Mouse (Mus musculus) hindbrain, embryonic 13.5 days (tissue): ENCODE data around the gene Ralgds. TPM values are rescaled to one million over a fixed set of nuclear protein-coding genes. Genes with fewer than 3 reads are reported as not detected.

Source experiments
- ATAC-seq: fragments of 200-750 bp; cut with Nextera tagmentation; 2 replicates; pipeline ENCODE4 v1.8.0; 2017; ENCODE audit warnings: moderate TSS enrichment; ENCODE audit not compliant: low FRiP score
- H3K27ac ChIP-seq: fragments of 300-500 bp; sonication (generic); 2 replicates; pipeline ENCODE4 v1.5.1; 2015; ENCODE audit warnings: inconsistent platforms, mild to moderate bottlenecking, moderate library complexity
- H3K27me3 ChIP-seq: fragments of 300-500 bp; sonication (generic); 2 replicates; pipeline ENCODE4 v1.6.1; 2015; ENCODE audit warnings: mild to moderate bottlenecking, inconsistent platforms
- H3K36me3 ChIP-seq: fragments of 300-500 bp; sonication (generic); 2 replicates; pipeline ENCODE4 v1.6.1; 2015; ENCODE audit warnings: mild to moderate bottlenecking, inconsistent platforms
- H3K4me1 ChIP-seq: fragments of 300-500 bp; sonication (generic); replicated peaks from 2 replicates; pipeline ENCODE4 v1.6.1; 2015; ENCODE audit warnings: inconsistent platforms
- H3K4me2 ChIP-seq: fragments of 300-500 bp; sonication (generic); 2 replicates; pipeline ENCODE4 v1.6.1; 2015; ENCODE audit warnings: inconsistent platforms, mild to moderate bottlenecking, moderate library complexity
- H3K4me3 ChIP-seq: fragments of 300-500 bp; sonication (generic); 2 replicates; pipeline ENCODE4 v1.5.1; 2015; ENCODE audit warnings: mild to moderate bottlenecking, inconsistent platforms
- H3K9ac ChIP-seq: fragments of 300-500 bp; sonication (generic); 2 replicates; pipeline ENCODE4 v1.6.1; 2015; ENCODE audit warnings: mild to moderate bottlenecking, inconsistent platforms
- H3K9me3 ChIP-seq: fragments of 300-500 bp; sonication (generic); 2 replicates; pipeline ENCODE4 v1.6.1; 2016; ENCODE audit warnings: inconsistent platforms
- WGBS: fragments of 180-500 bp; shearing (Covaris S2); methylation state at CpG from one replicate; pipeline ENCODE4 v1.1.7; 2015; 5-methylcytosine and 5-hydroxymethylcytosine counted together
- polyA plus RNA-seq: library from polyadenylated mRNA; unstranded; fragments of >200 nt; fragmentation: Nextera tagmentation; extraction: Ambion mirVana; gene quantifications from 2 replicates; pipeline ENCODE4 v1.2.1, GENCODE M21; 2015

The Ralgds gene
- polyA plus RNA-seq, 1 experiment from 2014 or later = 78.9 TPM

GRCm38 (mm10) chr2:28547237-28548172 lies 34.6 kb downstream of the Ralgds start:
- peaks cover 98% of the 10 kb centered on the region for H3K36me3 ChIP-seq
- peaks cover 6% of the 10 kb centered on the region; the same call in 1 of the 2 replicates for H3K4me1 ChIP-seq
- H3K27ac ChIP-seq = no peak overlapping the region
- no peaks in the 10 kb centered on the region for H3K9me3 ChIP-seq
- H3K4me2 ChIP-seq = no peak overlapping the region
- H3K4me3 ChIP-seq = no peak overlapping the region
- H3K9ac ChIP-seq = no peak overlapping the region; the same call in 1 of the 2 replicates
- no peaks in the 10 kb centered on the region for H3K27me3 ChIP-seq
- peak; percentile 34 for ATAC-seq
- WGBS = 49% methylated on average over 11 of the region's 11 CpGs

GRCm38 (mm10) chr2:28549157-28549556 lies 36.2 kb downstream of the Ralgds start:
- 93% methylated on average over 13 of the region's 13 CpGs for WGBS
- H3K27me3 ChIP-seq = no peaks in the 10 kb centered on the region
- peaks cover 6% of the 10 kb centered on the region; the same call in 1 of the 2 replicates for H3K4me1 ChIP-seq
- ATAC-seq = no peak
- H3K4me2 ChIP-seq = no peak overlapping the region
- H3K9me3 ChIP-seq = no peaks in the 10 kb centered on the region
- no peak overlapping the region for H3K9ac ChIP-seq
- H3K36me3 ChIP-seq = peaks cover 98% of the 10 kb centered on the region
- no peak overlapping the region for H3K4me3 ChIP-seq
- H3K27ac ChIP-seq = no peak overlapping the region

GRCm38 (mm10) chr2:28552301-28552700 lies 39.4 kb downstream of the Ralgds start:
- no peak overlapping the region for H3K9ac ChIP-seq
- peaks cover 90% of the 10 kb centered on the region for H3K36me3 ChIP-seq
- no peaks in the 10 kb centered on the region for H3K27me3 ChIP-seq
- H3K4me2 ChIP-seq = no peak overlapping the region
- WGBS = 86% methylated on average over 5 of the region's 5 CpGs
- H3K4me1 ChIP-seq = no peaks in the 10 kb centered on the region
- no peak overlapping the region for H3K4me3 ChIP-seq
- H3K9me3 ChIP-seq = no peaks in the 10 kb centered on the region
- no peak overlapping the region for H3K27ac ChIP-seq
- no peak for ATAC-seq

- WGBS = 83% methylated on average over 5 of the region's 5 CpGs
These were observed 44.5 kb downstream of the Ralgds start for GRCm38 (mm10) chr2:28557452-28557851.

DNA sequence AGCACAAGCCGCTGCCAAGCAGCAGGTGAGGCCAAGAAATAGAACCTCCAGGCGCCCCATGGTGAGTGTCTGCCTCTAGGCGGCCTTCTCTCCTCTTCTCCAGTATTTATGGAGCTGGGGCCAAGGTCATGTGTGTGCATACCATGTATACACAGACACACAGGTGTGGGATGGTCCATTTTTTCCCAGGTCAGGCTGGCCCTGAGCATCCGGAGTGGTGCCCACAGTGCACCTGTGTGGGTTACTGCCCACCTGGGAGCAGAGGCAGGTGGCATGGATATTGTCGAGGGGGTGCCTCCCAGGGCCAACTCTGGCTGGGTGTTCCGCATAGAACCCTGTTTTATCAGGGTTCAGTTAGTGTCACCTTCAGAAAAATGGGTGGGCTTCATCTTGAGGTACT lies 50.4 kb downstream of the Ralgds start, which contains the start of gene Cel:
Cel (minus strand) TSS at position 101 of the 400 bp plus-strand sequence.
- H3K27me3 ChIP-seq = no peaks in the 10 kb centered on the region
- H3K4me3 ChIP-seq = no peak within 1 kb of the TSS
- H3K9ac ChIP-seq = no peak within 1 kb of the TSS
- no peaks in the 10 kb centered on the region for H3K4me1 ChIP-seq
- peaks cover 37% of the 10 kb centered on the region for H3K36me3 ChIP-seq
- H3K9me3 ChIP-seq = no peaks in the 10 kb centered on the region
- WGBS = 72% methylated on average over 6 of the region's 6 CpGs
- H3K4me2 ChIP-seq = no peak within 1 kb of the TSS
- no peak within 1 kb of the TSS for H3K27ac ChIP-seq
- no peak for ATAC-seq

More at GRCm38 (mm10) chr2:28557452-28557851, 44.5 kb downstream of the Ralgds start:
- Histone ChIP-seq H3K9ac (no peak overlapping the region), H3K4me2 (no peak overlapping the region), H3K9me3 (no peaks in the 10 kb centered on the region), H3K4me3 (no peak overlapping the region), H3K27me3 (no peaks in the 10 kb centered on the region), H3K27ac (no peak overlapping the region), H3K36me3 (peaks cover 40% of the 10 kb centered on the region), H3K4me1 (no peaks in the 10 kb centered on the region)
- no peak for ATAC-seq

DNA sequence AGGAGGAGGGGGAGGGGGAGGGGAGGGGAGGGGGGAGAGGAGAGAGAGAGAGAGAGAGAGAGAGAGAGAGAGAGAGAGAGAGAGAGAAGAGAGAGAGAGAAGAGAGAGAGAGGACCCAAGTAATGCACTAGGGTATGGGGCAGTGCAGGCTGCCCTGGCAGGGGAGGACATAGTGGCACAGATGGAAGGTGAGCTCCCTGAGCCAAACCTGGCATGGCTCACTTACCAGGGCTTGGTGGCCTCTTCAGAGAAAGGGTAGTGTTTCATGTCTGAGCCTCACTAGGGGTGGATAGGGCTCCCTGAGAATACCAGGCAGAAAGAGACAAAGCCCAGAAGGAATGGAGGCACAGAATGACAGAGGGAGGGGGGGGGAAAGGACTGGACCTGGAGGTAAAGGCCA lies 50.9 kb downstream of the Ralgds start:
- peaks cover 43% of the 10 kb centered on the region for H3K36me3 ChIP-seq
- H3K27me3 ChIP-seq = no peaks in the 10 kb centered on the region
- H3K4me2 ChIP-seq = no peak overlapping the region
- H3K27ac ChIP-seq = no peak overlapping the region
- H3K4me1 ChIP-seq = no peaks in the 10 kb centered on the region
- H3K9me3 ChIP-seq = no peaks in the 10 kb centered on the region
- H3K4me3 ChIP-seq = no peak overlapping the region
- no peak for ATAC-seq
- H3K9ac ChIP-seq = no peak overlapping the region

DNA sequence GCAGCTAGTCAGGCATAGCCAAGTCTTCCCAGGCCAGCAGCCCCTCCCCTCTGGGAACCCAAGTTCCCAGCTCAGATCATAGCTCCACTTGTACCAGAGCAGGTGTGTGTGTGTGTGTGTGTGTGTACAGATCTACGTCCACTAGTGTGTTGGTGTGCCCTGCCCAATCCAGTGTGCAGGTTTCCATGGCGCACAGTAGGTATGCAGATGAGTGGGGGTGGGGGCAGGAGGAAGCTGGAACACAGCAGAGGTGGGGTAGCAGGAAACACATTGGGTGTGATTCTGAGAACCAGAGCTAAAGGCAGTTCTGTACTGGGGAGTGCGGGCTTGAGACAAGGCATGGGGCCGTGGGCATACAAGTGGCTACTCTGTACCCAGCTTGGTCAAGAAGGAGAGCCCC lies 51.5 kb downstream of the Ralgds start:
- no peak overlapping the region for H3K4me2 ChIP-seq
- H3K9me3 ChIP-seq = no peaks in the 10 kb centered on the region
- no peak overlapping the region for H3K4me3 ChIP-seq
- no peak overlapping the region for H3K27ac ChIP-seq
- 89% methylated on average over 4 of the region's 4 CpGs for WGBS
- H3K36me3 ChIP-seq = peaks cover 48% of the 10 kb centered on the region
- no peaks in the 10 kb centered on the region for H3K4me1 ChIP-seq
- no peak for ATAC-seq
- H3K9ac ChIP-seq = no peak overlapping the region
- no peaks in the 10 kb centered on the region for H3K27me3 ChIP-seq

GRCm38 (mm10) chr2:28566545-28566944 lies 53.6 kb downstream of the Ralgds start:
- Histone ChIP-seq H3K4me1 (no peaks in the 10 kb centered on the region), H3K27me3 (no peaks in the 10 kb centered on the region), H3K9me3 (no peaks in the 10 kb centered on the region), H3K9ac (no peak overlapping the region), H3K4me2 (no peak overlapping the region), H3K27ac (no peak overlapping the region), H3K36me3 (peaks cover 70% of the 10 kb centered on the region), H3K4me3 (no peak overlapping the region)
- WGBS = 72% methylated on average over 5 of the region's 5 CpGs
- no peak for ATAC-seq

DNA sequence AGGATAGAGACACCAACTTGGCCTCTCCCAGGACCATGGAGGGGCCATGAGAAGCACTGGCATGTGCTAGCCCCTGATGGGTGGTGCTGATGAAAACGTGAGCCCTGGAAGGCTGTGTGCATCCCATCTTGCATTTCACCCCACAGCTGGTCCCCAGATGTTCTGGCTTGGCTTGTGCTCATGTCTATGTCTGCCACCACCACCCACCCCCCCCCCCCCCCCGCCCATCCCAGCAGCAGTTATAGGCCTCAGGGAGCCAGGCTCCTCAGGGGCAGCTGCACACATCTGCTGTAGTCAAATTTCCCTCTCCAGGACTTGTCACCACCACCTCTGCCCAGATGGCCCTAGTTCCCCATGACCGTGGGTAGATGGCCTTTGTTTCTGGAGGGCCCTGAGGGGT lies 57.0 kb downstream of the Ralgds start:
- no peak for ATAC-seq
- Histone ChIP-seq H3K9me3 (no peaks in the 10 kb centered on the region), H3K9ac (no peak overlapping the region), H3K4me1 (no peaks in the 10 kb centered on the region), H3K36me3 (peaks cover 99% of the 10 kb centered on the region), H3K4me2 (no peak overlapping the region), H3K27me3 (no peaks in the 10 kb centered on the region), H3K4me3 (no peak overlapping the region), H3K27ac (no peak overlapping the region)
- WGBS = 76% methylated on average over 2 of the region's 3 CpGs

DNA sequence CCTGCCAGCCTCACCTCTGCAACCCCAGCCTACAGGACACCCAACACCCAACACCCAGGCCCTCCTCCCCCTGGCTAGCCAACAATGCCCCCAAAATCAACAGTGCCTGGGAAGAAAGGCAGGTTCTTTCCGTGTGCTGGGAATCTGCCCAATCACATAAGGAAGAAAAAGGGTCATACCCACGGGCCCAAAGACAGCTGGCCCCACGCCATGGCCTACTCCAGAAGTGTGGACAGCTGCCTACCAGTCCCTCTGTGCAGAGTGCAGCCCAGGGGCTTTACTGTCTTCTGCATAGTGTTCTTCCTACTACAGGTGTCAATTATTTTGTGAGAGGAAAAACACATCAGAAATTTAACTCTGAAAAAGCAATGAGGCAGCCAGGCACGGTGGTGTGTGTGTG lies 62.4 kb downstream of the Ralgds start:
- no peak overlapping the region for H3K4me2 ChIP-seq
- no peak overlapping the region for H3K27ac ChIP-seq
- H3K4me3 ChIP-seq = no peak overlapping the region
- peaks cover 95% of the 10 kb centered on the region for H3K36me3 ChIP-seq
- no peak overlapping the region for H3K9ac ChIP-seq
- H3K27me3 ChIP-seq = no peaks in the 10 kb centered on the region
- H3K4me1 ChIP-seq = peaks cover 3% of the 10 kb centered on the region; the same call in 1 of the 2 replicates
- WGBS = 89% methylated on average over 4 of the region's 4 CpGs
- H3K9me3 ChIP-seq = no peaks in the 10 kb centered on the region
- ATAC-seq = no peak

DNA sequence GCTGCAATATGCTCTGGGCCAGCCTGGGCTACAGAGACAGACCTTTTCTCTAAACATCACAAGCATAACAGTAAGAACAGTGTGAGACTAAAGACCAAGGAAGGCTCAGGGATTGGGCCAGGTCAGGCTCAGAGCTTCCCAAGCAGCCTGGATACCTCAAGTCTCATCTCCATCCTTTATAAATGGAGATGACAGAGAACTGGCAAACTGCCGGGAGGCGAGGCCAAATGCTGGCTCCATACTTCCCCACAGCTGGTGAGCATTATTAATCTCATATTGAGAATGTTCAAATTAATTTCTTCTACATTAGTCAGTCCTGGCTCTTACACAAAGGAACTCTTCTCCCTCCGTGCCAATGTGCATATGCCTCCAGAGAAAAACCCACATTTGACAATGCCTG lies 63.9 kb downstream of the Ralgds start:
- ATAC-seq = no peak
- WGBS = 92% methylated on average over 3 of the region's 3 CpGs
- Histone ChIP-seq H3K36me3 (peaks cover 85% of the 10 kb centered on the region), H3K9me3 (no peaks in the 10 kb centered on the region), H3K4me3 (no peak overlapping the region), H3K9ac (no peak overlapping the region), H3K27me3 (no peaks in the 10 kb centered on the region), H3K4me1 (peaks cover 15% of the 10 kb centered on the region), H3K27ac (no peak overlapping the region), H3K4me2 (no peak overlapping the region)

DNA sequence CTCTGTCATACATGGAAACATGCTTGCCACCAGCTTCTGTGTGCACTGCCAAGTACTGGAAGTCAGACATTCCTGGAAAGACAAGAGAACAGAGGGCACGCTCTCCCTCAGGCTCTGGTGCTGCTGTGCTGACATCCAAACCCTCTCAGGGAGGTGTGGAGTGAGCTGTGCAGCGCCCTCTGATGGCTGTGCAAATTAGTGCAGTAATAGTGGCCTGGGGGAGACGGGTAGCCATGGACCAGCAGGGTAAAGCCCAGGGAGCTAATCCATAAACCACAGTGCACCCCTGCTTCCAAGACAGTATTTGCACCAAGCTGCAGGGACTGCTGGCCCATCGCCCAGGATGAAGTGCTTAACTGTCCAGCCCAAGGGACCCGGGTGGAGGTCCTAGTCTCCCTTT lies 65.1 kb downstream of the Ralgds start:
- Histone ChIP-seq H3K27ac (no peak overlapping the region), H3K9ac (no peak overlapping the region), H3K36me3 (peaks cover 73% of the 10 kb centered on the region), H3K4me2 (no peak overlapping the region), H3K9me3 (no peaks in the 10 kb centered on the region), H3K4me3 (no peak overlapping the region), H3K27me3 (no peaks in the 10 kb centered on the region), H3K4me1 (peaks cover 21% of the 10 kb centered on the region)
- ATAC-seq = no peak
- 74% methylated on average over 5 of the region's 5 CpGs for WGBS
